Mouse (Mus musculus) spleen, adult 2 months (tissue): Measurements from ENCODE around the gene Pgam1.

Experiments
- CTCF ChIP-seq: fragments of 200-500 bp; IDR thresholded peaks from 2 replicates; pipeline ENCODE4 v1.5.1; 2011; ENCODE audit warnings: mild to moderate bottlenecking, inconsistent platforms; ENCODE audit not compliant: insufficient read depth, insufficient read length, insufficient replicate concordance; ENCODE audit errors: extremely low read depth
- POLR2A ChIP-seq: fragments of 200-500 bp; IDR thresholded peaks from 2 replicates; pipeline ENCODE4 v1.6.1; 2011; ENCODE audit warnings: low read depth, low read length, inconsistent platforms

GRCm38 (mm10) chr19:41908736-41909135, 3.0 kb upstream of the Pgam1 start:
- TF ChIP-seq POLR2A (no peak), CTCF (no peak)
